Mouse (Mus musculus) thymus, adult 2 months (tissue): ENCODE data around the gene Prss16. TPM values are rescaled to one million over a fixed set of nuclear protein-coding genes. Genes with fewer than 3 reads are reported as not detected.

ENCODE experiments used
- DNase-seq: peaks from one replicate; pipeline ENCODE4 v3.0.0; 2021
- H3K27ac ChIP-seq: fragments of 200-500 bp; 2 replicates; pipeline ENCODE4 v1.5.1; 2012; ENCODE audit warnings: low read length, control low read depth; ENCODE audit not compliant: control insufficient read depth, insufficient read depth
- H3K27me3 ChIP-seq: fragments of 200-500 bp; 2 replicates; pipeline ENCODE4 v1.6.1; 2012; ENCODE audit warnings: mild to moderate bottlenecking, low read length, moderate library complexity, mixed read lengths; ENCODE audit not compliant: control insufficient read depth, insufficient read depth
- H3K36me3 ChIP-seq: fragments of 200-500 bp; 2 replicates; pipeline ENCODE4 v1.6.1; 2012; ENCODE audit warnings: mild to moderate bottlenecking, low read length, moderate library complexity; ENCODE audit not compliant: control insufficient read depth, insufficient read depth
- H3K4me1 ChIP-seq: fragments of 200-500 bp; replicated peaks from 2 replicates; pipeline ENCODE4 v1.6.1; 2012; ENCODE audit warnings: low read length; ENCODE audit not compliant: control insufficient read depth, insufficient read depth
- H3K4me3 ChIP-seq: fragments of 200-500 bp; 2 replicates; pipeline ENCODE4 v1.5.1; 2012; ENCODE audit warnings: mild to moderate bottlenecking, low read length, control low read depth, moderate library complexity; ENCODE audit not compliant: control insufficient read depth, insufficient read depth
- CTCF ChIP-seq: fragments of 200-500 bp; IDR thresholded peaks from 2 replicates; pipeline ENCODE4 v1.5.1; 2012; ENCODE audit warnings: mild to moderate bottlenecking, control low read depth, low read length, moderate library complexity, borderline replicate concordance; ENCODE audit not compliant: control insufficient read depth, poor library complexity, insufficient read depth; ENCODE audit errors: extremely low read depth
- POLR2A ChIP-seq: fragments of 200-500 bp; IDR thresholded peaks from 2 replicates; pipeline ENCODE4 v1.6.1; 2012; ENCODE audit warnings: mild to moderate bottlenecking, low read length, control low read depth, moderate library complexity; ENCODE audit not compliant: control insufficient read depth, poor library complexity, insufficient read depth; ENCODE audit errors: extremely low read depth
- WGBS: fragments of 180-500 bp; shearing (Covaris S2); methylation state at CpG from one replicate; pipeline ENCODE4 v1.1.7; 2018; 5-methylcytosine and 5-hydroxymethylcytosine counted together
- polyA plus RNA-seq: library from polyadenylated mRNA; depleted of rRNA; stranded (reverse); fragments of >200 nt; gene quantifications from 2 replicates; pipeline ENCODE4 v1.2.3, GENCODE M21; 2012; rRNA removed

The Prss16 gene
- polyA plus RNA-seq, 1 experiment: 1,004 TPM

- TF ChIP-seq CTCF (no peak), POLR2A (no peak)
- H3K27me3 ChIP-seq: no peaks in the 10 kb centered on the region
- WGBS: 4% methylated on average over 20 of the region's 20 CpGs
- peak overlapping the region; percentile 100 for H3K27ac ChIP-seq
- peak overlapping the region; percentile 98 for H3K4me3 ChIP-seq
- peak; percentile 80 for DNase-seq
- H3K36me3 ChIP-seq: no peaks in the 10 kb centered on the region
- no peaks in the 10 kb centered on the region for H3K4me1 ChIP-seq
These were observed 34.6 kb downstream of the Prss16 start for GRCm38 (mm10) chr13:21974726-21975473.

- Histone ChIP-seq H3K27ac (peak overlapping the region; percentile 100), H3K36me3 (no peaks in the 10 kb centered on the region), H3K27me3 (no peaks in the 10 kb centered on the region), H3K4me1 (no peaks in the 10 kb centered on the region), H3K4me3 (peak overlapping the region; percentile 98)
- TF ChIP-seq CTCF (peak; percentile 85), POLR2A (no peak)
- WGBS: under 1% methylated on average over 23 of the region's 23 CpGs
- DNase-seq: peak; percentile 90
These were observed 35.3 kb downstream of the Prss16 start for GRCm38 (mm10) chr13:21974221-21974725.

DNA sequence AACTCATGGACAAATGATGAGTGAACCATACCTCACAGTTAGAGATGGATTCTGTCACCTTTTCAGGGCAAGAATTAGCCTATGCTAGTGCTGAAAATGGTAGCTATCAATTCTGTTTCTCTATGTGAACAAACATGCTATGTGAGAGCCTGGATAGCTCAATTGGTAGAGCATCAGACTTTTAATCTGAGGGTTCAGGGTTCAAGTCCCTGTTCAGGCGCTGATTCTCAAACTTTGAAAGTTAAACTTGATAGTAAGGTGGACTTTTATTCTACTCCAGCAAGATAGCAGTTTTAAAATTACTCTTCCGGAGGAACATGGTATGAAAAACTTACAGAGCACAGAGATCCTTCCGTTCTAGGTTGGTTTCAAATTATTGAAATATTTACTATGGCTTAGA is 37.9 kb downstream of the Prss16 start:
- Histone ChIP-seq H3K4me1 (no peaks in the 10 kb centered on the region), H3K27ac (no peak overlapping the region), H3K27me3 (no peaks in the 10 kb centered on the region), H3K36me3 (no peaks in the 10 kb centered on the region), H3K4me3 (no peak overlapping the region)
- no peak for DNase-seq
- TF ChIP-seq CTCF: no peak
- no peak for TF ChIP-seq POLR2A
- 85% methylated on average over 3 of the region's 3 CpGs for WGBS

- TF ChIP-seq CTCF (no peak), POLR2A (no peak)
- no peak overlapping the region for H3K4me3 ChIP-seq
- H3K27ac ChIP-seq: no peak overlapping the region
- H3K27me3 ChIP-seq: no peaks in the 10 kb centered on the region
- no peaks in the 10 kb centered on the region for H3K36me3 ChIP-seq
- 57% methylated on average over 2 of the region's 2 CpGs for WGBS
- DNase-seq: no peak
- no peaks in the 10 kb centered on the region for H3K4me1 ChIP-seq
These were observed 39.7 kb downstream of the Prss16 start for GRCm38 (mm10) chr13:21969816-21970215.

DNA sequence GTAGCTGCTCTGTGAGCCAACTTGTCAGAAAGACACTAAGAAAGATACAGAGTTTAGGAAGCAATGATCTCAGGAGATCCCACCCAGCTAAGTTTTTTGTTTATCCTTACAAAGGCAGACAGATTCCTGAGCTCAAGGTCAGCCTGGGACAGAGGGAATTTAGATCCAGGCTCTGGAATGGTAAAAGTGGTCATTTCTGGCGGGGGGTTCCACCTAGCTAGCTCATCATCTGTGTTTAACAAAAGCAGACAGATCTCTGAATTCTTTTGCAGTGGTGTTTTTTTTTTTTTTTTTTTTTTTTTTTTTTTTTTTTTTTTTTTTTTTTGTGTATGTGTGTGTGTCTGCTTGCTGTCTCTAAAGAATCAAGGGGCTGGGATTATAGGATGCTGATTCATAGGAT is 40.3 kb downstream of the Prss16 start:
- DNase-seq: no peak
- H3K4me3 ChIP-seq: no peak overlapping the region
- no peaks in the 10 kb centered on the region for H3K36me3 ChIP-seq
- H3K27me3 ChIP-seq: no peaks in the 10 kb centered on the region
- 79% methylated on average over 1 of the region's 1 CpGs for WGBS
- no peak overlapping the region for H3K27ac ChIP-seq
- no peak for TF ChIP-seq POLR2A
- TF ChIP-seq CTCF: no peak
- H3K4me1 ChIP-seq: no peaks in the 10 kb centered on the region

Other genes with a start within 250 kb of the Prss16 start
- gene Hist1h1b, start 229.1 kb downstream of the Prss16 start, polyA plus RNA-seq: 22.4 and 28.1 TPM in 2 replicates
- 484 and 650 TPM in 2 replicates for gene Hist1h3i, start 226.4 kb downstream of the Prss16 start, polyA plus RNA-seq
- gene Hist1h2an, start 222.5 kb downstream of the Prss16 start, polyA plus RNA-seq: 183 and 223 TPM in 2 replicates
- gene Hist1h2bp, start 222.3 kb downstream of the Prss16 start, polyA plus RNA-seq: 39.3 and 52.7 TPM in 2 replicates
- 200 and 237 TPM in 2 replicates for gene Hist1h2bq, start 199.5 kb downstream of the Prss16 start, polyA plus RNA-seq
- not detected in 2 replicates for gene Hist1h2ao, start 199.3 kb downstream of the Prss16 start, polyA plus RNA-seq
- gene Hist1h4m, start 198.0 kb downstream of the Prss16 start, polyA plus RNA-seq: not detected in 2 replicates
- 292 and 309 TPM in 2 replicates for gene Hist1h4n, start 177.5 kb downstream of the Prss16 start, polyA plus RNA-seq
- 1,785 and 6,121 TPM in 2 replicates for gene Hist1h2ap, start 176.2 kb downstream of the Prss16 start, polyA plus RNA-seq
- gene Hist1h2br, start 176.0 kb downstream of the Prss16 start, polyA plus RNA-seq: 156 and 207 TPM in 2 replicates
- 1.1 and 1.6 TPM in 2 replicates for gene Zfp184, start 64.6 kb downstream of the Prss16 start, polyA plus RNA-seq
- gene Pom121l2, start 28.5 kb downstream of the Prss16 start, polyA plus RNA-seq: 0.08 and 0.23 TPM in 2 replicates
- 248 and 460 TPM in 2 replicates for gene Hist1h2ah, start 25.8 kb upstream of the Prss16 start, polyA plus RNA-seq
- gene Hist1h2bk, start 26.1 kb upstream of the Prss16 start, polyA plus RNA-seq: 322 and 402 TPM in 2 replicates
- gene Hist1h4i, start 31.6 kb upstream of the Prss16 start, polyA plus RNA-seq: 33.1 and 38.5 TPM in 2 replicates
- gene Hist1h2ag, start 33.2 kb upstream of the Prss16 start, polyA plus RNA-seq: 149 and 177 TPM in 2 replicates
- gene Hist1h2bj, start 33.5 kb upstream of the Prss16 start, polyA plus RNA-seq: 177 and 218 TPM in 2 replicates
- gene Vmn1r188, start 74.7 kb upstream of the Prss16 start, polyA plus RNA-seq: not detected in 2 replicates
- not detected in 2 replicates for gene Vmn1r189, start 96.1 kb upstream of the Prss16 start, polyA plus RNA-seq
- gene Vmn1r191, start 174.2 kb upstream of the Prss16 start, polyA plus RNA-seq: not detected in 2 replicates
- not detected in 2 replicates for gene Vmn1r192, start 181.4 kb upstream of the Prss16 start, polyA plus RNA-seq
- not detected in 2 replicates for gene Vmn1r193, start 213.4 kb upstream of the Prss16 start, polyA plus RNA-seq
- gene Vmn1r194, start 234.5 kb upstream of the Prss16 start, polyA plus RNA-seq: not detected in 2 replicates